Mouse (Mus musculus) intestine, postnatal 0 days (tissue): ENCODE measurements around the gene Zfp385b. TPM values are rescaled to one million over a fixed set of nuclear protein-coding genes. Genes with fewer than 3 reads are reported as not detected.

Experiments
- ATAC-seq: fragments of 200-750 bp; cut with Nextera tagmentation; 2 replicates; pipeline ENCODE4 v1.8.0; 2017; ENCODE audit warnings: mild to moderate bottlenecking, moderate TSS enrichment, moderate library complexity
- H3K27ac ChIP-seq: fragments of 300-500 bp; sonication (generic); 2 replicates; pipeline ENCODE4 v1.5.1; 2014; ENCODE audit warnings: mild to moderate bottlenecking, low read depth, low read length, moderate library complexity
- H3K27me3 ChIP-seq: fragments of 300-500 bp; sonication (generic); replicated peaks from 2 replicates; pipeline ENCODE4 v1.6.1; 2014; ENCODE audit warnings: low read length, mixed read lengths; ENCODE audit not compliant: control insufficient read depth, insufficient read depth
- H3K36me3 ChIP-seq: fragments of 300-500 bp; sonication (generic); 2 replicates; pipeline ENCODE4 v1.6.1; 2014; ENCODE audit warnings: mild to moderate bottlenecking, moderate library complexity; ENCODE audit not compliant: control insufficient read depth, insufficient read depth
- H3K4me1 ChIP-seq: fragments of 300-500 bp; sonication (generic); replicated peaks from 2 replicates; pipeline ENCODE4 v1.6.1; 2014; ENCODE audit warnings: antibody characterized with exemption, low read length, mixed read lengths; ENCODE audit not compliant: control insufficient read depth, insufficient read depth
- H3K4me2 ChIP-seq: fragments of 300-500 bp; sonication (generic); replicated peaks from 2 replicates; pipeline ENCODE4 v1.6.1; 2014; ENCODE audit warnings: low read depth, mild to moderate bottlenecking, moderate library complexity
- H3K4me3 ChIP-seq: fragments of 300-500 bp; sonication (generic); 2 replicates; pipeline ENCODE4 v1.5.1; 2014; ENCODE audit warnings: low read depth, low read length
- H3K9ac ChIP-seq: fragments of 300-500 bp; sonication (generic); 2 replicates; pipeline ENCODE4 v1.6.1; 2014; ENCODE audit warnings: mild to moderate bottlenecking, low read depth, low read length
- H3K9me3 ChIP-seq: fragments of 300-500 bp; sonication (generic); 2 replicates; pipeline ENCODE4 v1.6.1; 2016; ENCODE audit warnings: mixed run types; ENCODE audit not compliant: control insufficient read depth
- CTCF ChIP-seq: sonication (generic); IDR thresholded peaks from 2 replicates; pipeline ENCODE4 v1.5.1; 2016; ENCODE audit warnings: low read depth, mild to moderate bottlenecking, control low read depth, antibody characterized with exemption, moderate library complexity
- WGBS: fragments of 180-500 bp; shearing (Covaris S2); extraction: QIAGEN DNeasy Blood & Tissue Kit; methylation state at CpG from one replicate; pipeline ENCODE4 v1.1.7; 2014; 5-methylcytosine and 5-hydroxymethylcytosine counted together
- polyA plus RNA-seq: library from polyadenylated mRNA; unstranded; fragments of >200 nt; fragmentation: Nextera tagmentation; extraction: Ambion mirVana; gene quantifications from 2 replicates; pipeline ENCODE4 v1.2.1, GENCODE M21; 2015

The Zfp385b gene
- polyA plus RNA-seq, 1 experiment from 2014 or later = 14.3 TPM

GRCm38 (mm10) chr2:77515011-77515410 lies 304.4 kb downstream of the Zfp385b start:
- Histone ChIP-seq H3K4me1 (no peaks in the 10 kb centered on the region), H3K4me2 (peak overlapping the region; percentile 37), H3K4me3 (no peak overlapping the region), H3K9me3 (no peaks in the 10 kb centered on the region), H3K27ac (0 out of 2 replicates have a peak overlapping the region, but pooled peaks have one; percentile 46), H3K9ac (no peak overlapping the region), H3K27me3 (no peaks in the 10 kb centered on the region), H3K36me3 (no peaks in the 10 kb centered on the region)
- 47% methylated on average over 7 of the region's 7 CpGs for WGBS
- no peak for TF ChIP-seq CTCF
- no peak for ATAC-seq

- no peak for ATAC-seq
- H3K4me1 ChIP-seq = no peaks in the 10 kb centered on the region
- WGBS = 63% methylated on average over 4 of the region's 4 CpGs
These were observed 305.0 kb downstream of the Zfp385b start for GRCm38 (mm10) chr2:77514476-77514875.

GRCm38 (mm10) chr2:77508731-77509130 lies 310.7 kb downstream of the Zfp385b start:
- Histone ChIP-seq H3K36me3 (no peaks in the 10 kb centered on the region), H3K9me3 (no peaks in the 10 kb centered on the region), H3K4me1 (no peaks in the 10 kb centered on the region; the same call in 1 of the 2 replicates), H3K27me3 (no peaks in the 10 kb centered on the region), H3K4me3 (no peak overlapping the region), H3K4me2 (no peak overlapping the region), H3K27ac (no peak overlapping the region), H3K9ac (no peak overlapping the region)
- no peak for TF ChIP-seq CTCF
- WGBS = 71% methylated on average over 6 of the region's 6 CpGs
- ATAC-seq = no peak

More at GRCm38 (mm10) chr2:77514476-77514875, 305.0 kb downstream of the Zfp385b start:
- no peaks in the 10 kb centered on the region for H3K27me3 ChIP-seq
- H3K36me3 ChIP-seq = no peaks in the 10 kb centered on the region
- no peak overlapping the region for H3K27ac ChIP-seq
- no peak overlapping the region for H3K4me3 ChIP-seq
- TF ChIP-seq CTCF = no peak
- H3K9ac ChIP-seq = no peak overlapping the region
- H3K4me2 ChIP-seq = no peak overlapping the region
- no peaks in the 10 kb centered on the region for H3K9me3 ChIP-seq

GRCm38 (mm10) chr2:77506308-77506707 lies 313.1 kb downstream of the Zfp385b start:
- no peak overlapping the region for H3K27ac ChIP-seq
- no peak overlapping the region for H3K4me3 ChIP-seq
- peak overlapping the region; percentile 9; the same call in 1 of the 2 replicates for H3K4me2 ChIP-seq
- H3K36me3 ChIP-seq = no peaks in the 10 kb centered on the region
- 24% methylated on average over 7 of the region's 7 CpGs for WGBS
- no peak overlapping the region for H3K9ac ChIP-seq
- no peak for TF ChIP-seq CTCF
- no peaks in the 10 kb centered on the region for H3K27me3 ChIP-seq
- no peaks in the 10 kb centered on the region for H3K9me3 ChIP-seq
- no peak for ATAC-seq
- no peaks in the 10 kb centered on the region; the same call in 1 of the 2 replicates for H3K4me1 ChIP-seq

- TF ChIP-seq CTCF = no peak
- H3K4me1 ChIP-seq = no peaks in the 10 kb centered on the region; the same call in 1 of the 2 replicates
- no peaks in the 10 kb centered on the region for H3K27me3 ChIP-seq
- no peak overlapping the region for H3K4me3 ChIP-seq
- H3K9me3 ChIP-seq = no peaks in the 10 kb centered on the region
- no peak for ATAC-seq
- no peak overlapping the region for H3K27ac ChIP-seq
- H3K4me2 ChIP-seq = no peak overlapping the region
- 71% methylated on average over 1 of the region's 1 CpGs for WGBS
- H3K36me3 ChIP-seq = no peaks in the 10 kb centered on the region
- no peak overlapping the region for H3K9ac ChIP-seq
These were observed 313.8 kb downstream of the Zfp385b start for GRCm38 (mm10) chr2:77505614-77506013.

- no peaks in the 10 kb centered on the region; the same call in 1 of the 2 replicates for H3K4me1 ChIP-seq
- H3K36me3 ChIP-seq = no peaks in the 10 kb centered on the region
- H3K4me3 ChIP-seq = no peak overlapping the region
- H3K9me3 ChIP-seq = no peaks in the 10 kb centered on the region
- 59% methylated on average over 6 of the region's 6 CpGs for WGBS
- H3K9ac ChIP-seq = no peak overlapping the region
- no peak overlapping the region for H3K4me2 ChIP-seq
- peak; percentile 77 for ATAC-seq
- peak overlapping the region; percentile 77 for H3K27ac ChIP-seq
- no peak for TF ChIP-seq CTCF
- H3K27me3 ChIP-seq = no peaks in the 10 kb centered on the region
These were observed 315.6 kb downstream of the Zfp385b start for GRCm38 (mm10) chr2:77503674-77504351.
